Mouse (Mus musculus): ENCODE measurements around the gene Cd48.
"Not testable (repeated sequence)": the region's sequence is repeated elsewhere in the genome, so short reads cannot be mapped to it uniquely, and the experiment has no call there.

Gene Cd48

GRCm38 (mm10) chr1:171681531-171682299 lies at the start of gene Cd48:
Gene Cd48 (plus strand): TSS chr1:171682009.
- DNase-seq, result peak; percentile 22 to 47

- DNase-seq, result no peak
Observed at GRCm38 (mm10) chr1:171635696-171636095, 46.1 kb upstream of the Cd48 start.

- DNase-seq, result no peak
Observed at GRCm38 (mm10) chr1:171637101-171637500, 44.7 kb upstream of the Cd48 start.

- DNase-seq, result no peak
Observed at GRCm38 (mm10) chr1:171638686-171639085, 43.1 kb upstream of the Cd48 start.

- DNase-seq, result no peak
Observed at GRCm38 (mm10) chr1:171640796-171641195, 41.0 kb upstream of the Cd48 start.

- DNase-seq, result peak; percentile 28 to 41
Observed at GRCm38 (mm10) chr1:171643612-171644011, 38.2 kb upstream of the Cd48 start.

GRCm38 (mm10) chr1:171646429-171646940 lies 35.3 kb upstream of the Cd48 start:
- peak in 1 of 2 experiments; percentile 26 for DNase-seq

- no peak for DNase-seq
Observed at GRCm38 (mm10) chr1:171647716-171648115, 34.1 kb upstream of the Cd48 start.

- no peak for DNase-seq
Observed at GRCm38 (mm10) chr1:171648840-171649239, 33.0 kb upstream of the Cd48 start.

- DNase-seq, result no peak
Observed at GRCm38 (mm10) chr1:171652734-171653133, 29.1 kb upstream of the Cd48 start, which contains the start of gene Slamf7. Gene Slamf7 (minus strand): TSS chr1:171653035.

- DNase-seq, result peak in 1 of 2 experiments; percentile 30
Observed at GRCm38 (mm10) chr1:171658561-171658991, 23.2 kb upstream of the Cd48 start.

GRCm38 (mm10) chr1:171660423-171660822 lies 21.4 kb upstream of the Cd48 start:
- DNase-seq, result no peak

GRCm38 (mm10) chr1:171661482-171661881 lies 20.3 kb upstream of the Cd48 start:
- no peak for DNase-seq

- DNase-seq, result no peak
Observed at GRCm38 (mm10) chr1:171663757-171664156, 18.1 kb upstream of the Cd48 start.

- DNase-seq, result no peak
Observed at GRCm38 (mm10) chr1:171666350-171666749, 15.5 kb upstream of the Cd48 start.

GRCm38 (mm10) chr1:171667160-171667559 lies 14.6 kb upstream of the Cd48 start:
- no peak for DNase-seq

GRCm38 (mm10) chr1:171672451-171672850 lies 9.4 kb upstream of the Cd48 start:
- DNase-seq, result not testable (repeated sequence)

- no peak for DNase-seq
Observed at GRCm38 (mm10) chr1:171672854-171673475, 8.8 kb upstream of the Cd48 start.

GRCm38 (mm10) chr1:171674467-171674866 lies 7.3 kb upstream of the Cd48 start:
- no peak for DNase-seq

- DNase-seq, result no peak
Observed at GRCm38 (mm10) chr1:171677721-171678120, 4.1 kb upstream of the Cd48 start.

GRCm38 (mm10) chr1:171681009-171681408 lies 800 bp upstream of the Cd48 start:
- peak; percentile 49 to 53 for DNase-seq

- DNase-seq, result no peak
Observed at GRCm38 (mm10) chr1:171684923-171685322, 3.1 kb downstream of the Cd48 start.

GRCm38 (mm10) chr1:171687320-171687719 lies 5.5 kb downstream of the Cd48 start:
- DNase-seq, result no peak

- DNase-seq, result no peak
Observed at GRCm38 (mm10) chr1:171693918-171694317, 12.1 kb downstream of the Cd48 start.
